Mouse (Mus musculus) lung, embryonic 16.5 days (tissue): Measurements from ENCODE around the gene Pou3f1. TPM values are rescaled to one million over a fixed set of nuclear protein-coding genes. Genes with fewer than 3 reads are reported as not detected.

Source experiments
- ATAC-seq: fragments of 200-750 bp; cut with Nextera tagmentation; 2 replicates; pipeline ENCODE4 v1.8.0; 2017; ENCODE audit warnings: low read depth, mild to moderate bottlenecking, moderate library complexity
- H3K27ac ChIP-seq: fragments of 300-500 bp; sonication (generic); 2 replicates; pipeline ENCODE4 v1.5.1; 2014; ENCODE audit warnings: mild to moderate bottlenecking, control low read depth, low read length
- H3K27me3 ChIP-seq: fragments of 300-500 bp; sonication (generic); 2 replicates; pipeline ENCODE4 v1.6.1; 2014; ENCODE audit warnings: low read depth, low read length, mixed read lengths; ENCODE audit not compliant: control insufficient read depth, insufficient read depth
- H3K36me3 ChIP-seq: fragments of 300-500 bp; sonication (generic); 2 replicates; pipeline ENCODE4 v1.6.1; 2014; ENCODE audit warnings: low read length; ENCODE audit not compliant: control insufficient read depth, insufficient read depth
- H3K4me1 ChIP-seq: fragments of 300-500 bp; sonication (generic); replicated peaks from 2 replicates; pipeline ENCODE4 v1.6.1; 2014; ENCODE audit warnings: low read length, mixed read lengths; ENCODE audit not compliant: control insufficient read depth, insufficient read depth
- H3K4me2 ChIP-seq: fragments of 300-500 bp; sonication (generic); 2 replicates; pipeline ENCODE4 v1.6.1; 2014; ENCODE audit warnings: low read depth, low read length, control low read depth
- H3K4me3 ChIP-seq: fragments of 300-500 bp; sonication (generic); 2 replicates; pipeline ENCODE4 v1.5.1; 2014; ENCODE audit warnings: mild to moderate bottlenecking, low read length, control low read depth
- H3K9ac ChIP-seq: fragments of 300-500 bp; sonication (generic); 2 replicates; pipeline ENCODE4 v1.6.1; 2014; ENCODE audit warnings: low read length, control low read depth
- H3K9me3 ChIP-seq: fragments of 300-500 bp; sonication (generic); 2 replicates; pipeline ENCODE4 v1.6.1; 2016; ENCODE audit warnings: low read length; ENCODE audit not compliant: control insufficient read depth
- WGBS: fragments of 180-500 bp; shearing (Covaris S2); extraction: QIAGEN DNeasy Blood & Tissue Kit; methylation state at CpG from one replicate; pipeline ENCODE4 v1.1.7; 2014; 5-methylcytosine and 5-hydroxymethylcytosine counted together
- polyA plus RNA-seq: library from polyadenylated mRNA; unstranded; fragments of >200 nt; fragmentation: Nextera tagmentation; extraction: Ambion mirVana; gene quantifications from 2 replicates; pipeline ENCODE4 v1.2.1, GENCODE M21; 2015

Gene Pou3f1
- polyA plus RNA-seq, 1 experiment from 2014 or later = 0.06 TPM

GRCm38 (mm10) chr4:124694572-124694971 is 38.0 kb downstream of the Pou3f1 start:
- Histone ChIP-seq H3K9me3 (no peaks in the 10 kb centered on the region), H3K36me3 (no peaks in the 10 kb centered on the region), H3K4me1 (peaks cover 8% of the 10 kb centered on the region; the same call in 1 of the 2 replicates), H3K27me3 (peaks cover 23% of the 10 kb centered on the region), H3K27ac (no peak overlapping the region), H3K4me2 (no peak overlapping the region), H3K4me3 (no peak overlapping the region), H3K9ac (no peak overlapping the region)
- no peak for ATAC-seq
- WGBS = 82% methylated on average over 2 of the region's 2 CpGs

GRCm38 (mm10) chr4:124695786-124696516 is 39.3 kb downstream of the Pou3f1 start:
- 12% methylated on average over 18 of the region's 18 CpGs for WGBS
- Histone ChIP-seq H3K9ac (no peak overlapping the region), H3K27ac (no peak overlapping the region), H3K9me3 (no peaks in the 10 kb centered on the region), H3K27me3 (peaks cover 23% of the 10 kb centered on the region), H3K36me3 (no peaks in the 10 kb centered on the region), H3K4me3 (no peak overlapping the region), H3K4me1 (peaks cover 14% of the 10 kb centered on the region), H3K4me2 (no peak overlapping the region)
- no peak for ATAC-seq

- H3K9me3 ChIP-seq = no peaks in the 10 kb centered on the region
- ATAC-seq = no peak
- peak overlapping the region; percentile 85; the same call in 1 of the 2 replicates for H3K9ac ChIP-seq
- H3K4me1 ChIP-seq = peaks cover 32% of the 10 kb centered on the region
- peaks cover 23% of the 10 kb centered on the region for H3K27me3 ChIP-seq
- peak overlapping the region; percentile 84 for H3K4me3 ChIP-seq
- 21% methylated on average over 6 of the region's 6 CpGs for WGBS
- H3K36me3 ChIP-seq = no peaks in the 10 kb centered on the region
- no peak overlapping the region for H3K27ac ChIP-seq
- H3K4me2 ChIP-seq = peak overlapping the region; percentile 91
Observed at GRCm38 (mm10) chr4:124699791-124700190, 43.2 kb downstream of the Pou3f1 start.

GRCm38 (mm10) chr4:124700248-124700971 is 43.8 kb downstream of the Pou3f1 start, which contains the start of gene Fhl3:
TSS of gene Fhl3 (plus strand) at chr4:124700701.
- H3K27me3 ChIP-seq = peaks cover 18% of the 10 kb centered on the region
- peak; percentile 75 for ATAC-seq
- no peaks in the 10 kb centered on the region for H3K36me3 ChIP-seq
- H3K4me1 ChIP-seq = peaks cover 38% of the 10 kb centered on the region
- under 1% methylated on average over 37 of the region's 59 CpGs for WGBS
- H3K9ac ChIP-seq = peak within 1 kb of the TSS; percentile 85
- no peaks in the 10 kb centered on the region for H3K9me3 ChIP-seq
- H3K4me3 ChIP-seq = peak within 1 kb of the TSS; percentile 84
- peak within 1 kb of the TSS; percentile 91 for H3K4me2 ChIP-seq
- H3K27ac ChIP-seq = peak within 1 kb of the TSS; percentile 88

- Histone ChIP-seq H3K27ac (peak overlapping the region; percentile 88), H3K4me1 (peaks cover 39% of the 10 kb centered on the region), H3K4me2 (peak overlapping the region; percentile 91), H3K27me3 (peaks cover 11% of the 10 kb centered on the region), H3K4me3 (peak overlapping the region; percentile 84), H3K36me3 (no peaks in the 10 kb centered on the region; the same call in 1 of the 2 replicates), H3K9ac (peak overlapping the region; percentile 85), H3K9me3 (no peaks in the 10 kb centered on the region)
- 3% methylated on average over 22 of the region's 22 CpGs for WGBS
- peak; percentile 18 for ATAC-seq
Observed at GRCm38 (mm10) chr4:124701052-124701845, 44.6 kb downstream of the Pou3f1 start.

- Histone ChIP-seq H3K9ac (peak overlapping the region; percentile 13; the same call in 1 of the 2 replicates), H3K36me3 (no peaks in the 10 kb centered on the region; the same call in 1 of the 2 replicates), H3K27ac (no peak overlapping the region), H3K4me2 (peak overlapping the region; percentile 91), H3K4me1 (peaks cover 39% of the 10 kb centered on the region), H3K9me3 (no peaks in the 10 kb centered on the region), H3K27me3 (peaks cover 7% of the 10 kb centered on the region), H3K4me3 (peak overlapping the region; percentile 84)
- no peak for ATAC-seq
- WGBS = 27% methylated on average over 4 of the region's 5 CpGs
Observed at GRCm38 (mm10) chr4:124701916-124702315, 45.3 kb downstream of the Pou3f1 start.

- Histone ChIP-seq H3K9ac (peak overlapping the region; percentile 5; the same call in 1 of the 2 replicates), H3K36me3 (no peaks in the 10 kb centered on the region; the same call in 1 of the 2 replicates), H3K27ac (peak overlapping the region; percentile 94), H3K4me3 (0 out of 2 replicates have a peak overlapping the region, but pooled peaks have one; percentile 7), H3K4me1 (peaks cover 41% of the 10 kb centered on the region), H3K9me3 (no peaks in the 10 kb centered on the region), H3K4me2 (peak overlapping the region; percentile 35; the same call in 1 of the 2 replicates), H3K27me3 (0 out of 2 replicates have a peak, but pooled peaks cover 3% of the 10 kb centered on the region)
- no peak for ATAC-seq
- WGBS = 28% methylated on average over 2 of the region's 2 CpGs
Observed at GRCm38 (mm10) chr4:124703406-124703805, 46.8 kb downstream of the Pou3f1 start.

- Histone ChIP-seq H3K4me2 (peak overlapping the region; percentile 35), H3K27ac (peak overlapping the region; percentile 94), H3K4me3 (0 out of 2 replicates have a peak overlapping the region, but pooled peaks have one; percentile 7), H3K36me3 (no peaks in the 10 kb centered on the region; the same call in 1 of the 2 replicates), H3K9ac (peak overlapping the region; percentile 44), H3K4me1 (peaks cover 44% of the 10 kb centered on the region), H3K27me3 (0 out of 2 replicates have a peak, but pooled peaks cover 1% of the 10 kb centered on the region), H3K9me3 (no peaks in the 10 kb centered on the region)
- no peak for ATAC-seq
- 3% methylated on average over 6 of the region's 6 CpGs for WGBS
Observed at GRCm38 (mm10) chr4:124703881-124704796, 47.5 kb downstream of the Pou3f1 start.
